Mouse (Mus musculus) forebrain, embryonic 10.5 days (tissue): ENCODE results near the gene Smarce1. TPM values are rescaled to one million over a fixed set of nuclear protein-coding genes. Genes with fewer than 3 reads are reported as not detected.

ENCODE experiments used
- DNase-seq: peaks from one replicate; pipeline ENCODE4 v3.0.0-alpha.2; 2017; ENCODE audit warnings: low spot score; ENCODE audit errors: extremely low spot score
- H3K27ac ChIP-seq: fragments of 300-500 bp; sonication (generic); 2 replicates; pipeline ENCODE4 v1.5.1; 2016; ENCODE audit warnings: mild to moderate bottlenecking
- H3K27me3 ChIP-seq: fragments of 300-500 bp; sonication (generic); 2 replicates; pipeline ENCODE4 v1.6.1; 2016; ENCODE audit warnings: mild to moderate bottlenecking; ENCODE audit not compliant: poor library complexity, severe bottlenecking
- H3K36me3 ChIP-seq: fragments of 300-500 bp; sonication (generic); replicated peaks from 2 replicates; pipeline ENCODE4 v1.6.1; 2016; ENCODE audit warnings: mild to moderate bottlenecking, moderate library complexity
- H3K4me1 ChIP-seq: fragments of 300-500 bp; sonication (generic); 2 replicates; pipeline ENCODE4 v1.6.1; 2016
- H3K4me3 ChIP-seq: fragments of 300-500 bp; sonication (generic); 2 replicates; pipeline ENCODE4 v1.5.1; 2016; ENCODE audit warnings: mild to moderate bottlenecking, moderate library complexity
- H3K9me3 ChIP-seq: fragments of 300-500 bp; sonication (generic); 2 replicates; pipeline ENCODE4 v1.6.1; 2016; ENCODE audit warnings: mild to moderate bottlenecking, moderate library complexity
- WGBS: fragments of 180-500 bp; shearing (Covaris S2); methylation state at CpG from one replicate; pipeline ENCODE4 v1.1.7; 2016; 5-methylcytosine and 5-hydroxymethylcytosine counted together
- polyA plus RNA-seq: library from polyadenylated mRNA; unstranded; fragments of >200 nt; fragmentation: Nextera tagmentation; extraction: Ambion mirVana; gene quantifications from 2 replicates; pipeline ENCODE4 v1.2.1, GENCODE M21; 2016

The Smarce1 gene
- polyA plus RNA-seq, 1 experiment from 2014 or later, result 322 TPM

DNA sequence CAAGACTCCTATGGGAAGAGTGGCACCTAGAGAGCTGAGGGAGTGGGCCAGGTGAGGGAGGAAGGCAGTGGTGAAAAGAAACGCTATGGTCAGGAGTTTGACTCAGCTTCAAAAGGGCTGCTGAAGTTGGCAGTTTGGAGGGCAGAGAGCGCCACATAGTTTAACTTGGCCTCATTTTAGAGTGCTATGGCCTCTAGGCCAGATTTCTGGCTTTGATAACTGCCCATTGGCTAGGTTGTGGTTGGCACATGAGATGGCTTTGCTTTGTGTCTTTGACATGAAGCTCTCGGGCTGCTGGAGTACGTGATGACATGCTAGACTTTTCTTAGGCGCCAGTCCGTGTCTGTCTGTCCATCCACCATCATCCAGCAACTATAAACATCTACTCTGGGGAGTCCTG lies 70.6 kb downstream of the Smarce1 start:
- Histone ChIP-seq H3K4me3 (no peak overlapping the region), H3K36me3 (no peaks in the 10 kb centered on the region), H3K27ac (no peak overlapping the region), H3K27me3 (no peaks in the 10 kb centered on the region), H3K4me1 (peaks cover 7% of the 10 kb centered on the region; the same call in 1 of the 2 replicates), H3K9me3 (no peaks in the 10 kb centered on the region)
- DNase-seq, result no peak
- 89% methylated on average over 6 of the region's 6 CpGs for WGBS

Other genes with a start within 250 kb of the Smarce1 start
- 0.20 and 0.24 TPM in 2 replicates for gene Gjd3, start 248.0 kb downstream of the Smarce1 start, polyA plus RNA-seq
- gene Top2a, start 206.8 kb downstream of the Smarce1 start, polyA plus RNA-seq, result 366 and 373 TPM in 2 replicates
- gene Igfbp4, start 189.8 kb downstream of the Smarce1 start, polyA plus RNA-seq, result 364 and 368 TPM in 2 replicates
- gene Tns4, start 141.7 kb downstream of the Smarce1 start, polyA plus RNA-seq, result 0.49 and 0.81 TPM in 2 replicates
- gene Ccr7, start 75.9 kb downstream of the Smarce1 start, polyA plus RNA-seq, result 0.25 and 0.30 TPM in 2 replicates
- 0.07 and 0.12 TPM in 2 replicates for gene Krt222, start 13.1 kb upstream of the Smarce1 start, polyA plus RNA-seq
- gene Krt24, start 54.2 kb upstream of the Smarce1 start, polyA plus RNA-seq, result not detected in 2 replicates
- gene Krt25, start 91.9 kb upstream of the Smarce1 start, polyA plus RNA-seq, result not detected in 2 replicates
- gene Krt26, start 106.9 kb upstream of the Smarce1 start, polyA plus RNA-seq, result not detected in 2 replicates
- gene Krt27, start 120.1 kb upstream of the Smarce1 start, polyA plus RNA-seq, result not detected in 2 replicates
- gene Krt28, start 143.9 kb upstream of the Smarce1 start, polyA plus RNA-seq, result 0.22 and 0.36 TPM in 2 replicates
- gene Krt10, start 158.3 kb upstream of the Smarce1 start, polyA plus RNA-seq, result 20.6 and 22.0 TPM in 2 replicates
- not detected in 2 replicates for gene Krt12, start 191.2 kb upstream of the Smarce1 start, polyA plus RNA-seq
- 0.35 and 0.64 TPM in 2 replicates for gene Krt20, start 207.1 kb upstream of the Smarce1 start, polyA plus RNA-seq